Mouse (Mus musculus): ENCODE results near the gene Hspa1l.
"Not testable (repeated sequence)": the region's sequence is repeated elsewhere in the genome, so short reads cannot be mapped to it uniquely, and the experiment has no call there.

DNA sequence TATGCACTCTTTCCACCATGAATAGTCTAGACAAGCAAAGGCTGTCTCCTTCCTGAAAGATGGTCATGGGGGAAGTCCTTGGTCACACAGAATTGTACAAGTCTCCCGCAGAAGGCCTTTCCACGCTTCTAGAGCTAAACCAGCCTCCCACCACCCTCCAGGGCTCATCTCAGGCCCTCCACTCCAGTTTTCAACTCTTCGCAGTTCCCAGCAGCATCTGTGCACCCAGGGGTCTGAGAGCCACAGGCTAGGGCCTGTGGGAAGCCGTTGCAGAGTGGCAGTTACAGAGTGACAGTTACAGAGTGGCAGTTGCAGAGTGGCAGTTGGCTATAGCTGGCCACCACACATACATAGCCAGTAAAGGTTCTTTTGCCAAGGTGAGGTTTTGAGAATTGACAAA, 23.4 kb downstream of the Hspa1l start:
- not testable (repeated sequence) for TF ChIP-seq POLR2A (IDR thresholded peaks at IDR 0.05; ENCODE audit: borderline replicate concordance, insufficient read depth, low read length); CTCF (IDR thresholded peaks at IDR 0.05; ENCODE audit: borderline replicate concordance, insufficient read depth, low read depth, low read length)
